Mouse (Mus musculus): ENCODE measurements around the gene 1600015I10Rik.
"Not testable (repeated sequence)": the region's sequence is repeated elsewhere in the genome, so short reads cannot be mapped to it uniquely, and the experiment has no call there.

1600015I10Rik gene

GRCm38 (mm10) chr6:48929595-48929994, at the start of gene 1600015I10Rik:
TSS of gene 1600015I10Rik (plus strand) at chr6:48929895.
- in situ Hi-C loops (cut with MboI; ENCODE audit: unreplicated experiment in 2 of 2) = no loop called here

- in situ Hi-C loops (cut with MboI; ENCODE audit: unreplicated experiment in 2 of 2) = no loop called here
These were observed 35.5 kb upstream of the 1600015I10Rik start for GRCm38 (mm10) chr6:48894203-48894602.

GRCm38 (mm10) chr6:48894938-48895818, 34.5 kb upstream of the 1600015I10Rik start:
- in situ Hi-C loops (cut with MboI; ENCODE audit: unreplicated experiment in 2 of 2) = no loop called here

- in situ Hi-C loops (cut with MboI; ENCODE audit: unreplicated experiment in 2 of 2) = no loop called here
These were observed 33.8 kb upstream of the 1600015I10Rik start for GRCm38 (mm10) chr6:48895941-48896340.

GRCm38 (mm10) chr6:48896956-48897355, 32.7 kb upstream of the 1600015I10Rik start:
- in situ Hi-C loops (cut with MboI; ENCODE audit: unreplicated experiment in 2 of 2) = no loop called here

- in situ Hi-C loops (cut with MboI; ENCODE audit: unreplicated experiment in 2 of 2) = not testable (repeated sequence)
These were observed 28.4 kb upstream of the 1600015I10Rik start for GRCm38 (mm10) chr6:48901316-48901715.

GRCm38 (mm10) chr6:48902511-48903406, 26.9 kb upstream of the 1600015I10Rik start:
- in situ Hi-C loops (cut with MboI; ENCODE audit: unreplicated experiment in 2 of 2) = no loop called here

GRCm38 (mm10) chr6:48903437-48903836, 26.3 kb upstream of the 1600015I10Rik start:
- in situ Hi-C loops (cut with MboI; ENCODE audit: unreplicated experiment in 2 of 2) = no loop called here

- in situ Hi-C loops (cut with MboI; ENCODE audit: unreplicated experiment in 2 of 2) = no loop called here
These were observed 24.1 kb upstream of the 1600015I10Rik start for GRCm38 (mm10) chr6:48905606-48906005.

GRCm38 (mm10) chr6:48906371-48906770, 23.3 kb upstream of the 1600015I10Rik start:
- in situ Hi-C loops (cut with MboI; ENCODE audit: unreplicated experiment in 2 of 2) = no loop called here

- in situ Hi-C loops (cut with MboI; ENCODE audit: unreplicated experiment in 2 of 2) = no loop called here
These were observed 20.5 kb upstream of the 1600015I10Rik start for GRCm38 (mm10) chr6:48909229-48909628.

- in situ Hi-C loops (cut with MboI; ENCODE audit: unreplicated experiment in 2 of 2) = loop anchor here in 1 of 2 experiments (5.0 kb wide), 1 partner anchor 265 kb away; the partner anchor contains the start of gene Gimap8
These were observed 17.7 kb upstream of the 1600015I10Rik start for GRCm38 (mm10) chr6:48912033-48912432.

GRCm38 (mm10) chr6:48913587-48913986, 16.1 kb upstream of the 1600015I10Rik start:
- in situ Hi-C loops (cut with MboI; ENCODE audit: unreplicated experiment in 2 of 2) = loop anchor here in 1 of 2 experiments (5.0 kb wide), 1 partner anchor 266 kb away; the partner anchor contains the start of gene Gimap8

GRCm38 (mm10) chr6:48949596-48949995, 19.9 kb downstream of the 1600015I10Rik start:
- in situ Hi-C loops (cut with MboI; ENCODE audit: unreplicated experiment in 2 of 2) = no loop called here

- in situ Hi-C loops (cut with MboI; ENCODE audit: unreplicated experiment in 2 of 2) = loop anchor here in 1 of 2 experiments (25.0 kb wide), 1 partner anchor 413 kb away; the partner anchor contains the start of gene Atp6v0e2
These were observed 21.0 kb downstream of the 1600015I10Rik start for GRCm38 (mm10) chr6:48950676-48951075.

- in situ Hi-C loops (cut with MboI; ENCODE audit: unreplicated experiment in 2 of 2) = loop anchor here in 1 of 2 experiments (25.0 kb wide), 1 partner anchor 414 kb away; the partner anchor contains the start of gene Atp6v0e2
These were observed 21.9 kb downstream of the 1600015I10Rik start for GRCm38 (mm10) chr6:48951630-48952029.

GRCm38 (mm10) chr6:48953220-48953619, 23.5 kb downstream of the 1600015I10Rik start:
- in situ Hi-C loops (cut with MboI; ENCODE audit: unreplicated experiment in 2 of 2) = loop anchor here in 1 of 2 experiments (25.0 kb wide), 1 partner anchor 416 kb away; the partner anchor contains the start of gene Atp6v0e2

- in situ Hi-C loops (cut with MboI; ENCODE audit: unreplicated experiment in 2 of 2) = loop anchor here in 1 of 2 experiments (25.0 kb wide), 1 partner anchor 417 kb away; the partner anchor contains the start of gene Atp6v0e2
These were observed 24.5 kb downstream of the 1600015I10Rik start for GRCm38 (mm10) chr6:48954211-48954610.

GRCm38 (mm10) chr6:48954946-48955345, 25.3 kb downstream of the 1600015I10Rik start:
- in situ Hi-C loops (cut with MboI; ENCODE audit: unreplicated experiment in 2 of 2) = loop anchor here in 1 of 2 experiments (5.0 to 25.0 kb wide), 2 partner anchors 308 to 418 kb away; partner anchors contain the start of genes Atp6v0e2 and Gimap8

GRCm38 (mm10) chr6:48956785-48957184, 27.1 kb downstream of the 1600015I10Rik start:
- in situ Hi-C loops (cut with MboI; ENCODE audit: unreplicated experiment in 2 of 2) = loop anchor here in 1 of 2 experiments (5.0 to 25.0 kb wide), 2 partner anchors 309 to 419 kb away; partner anchors contain the start of genes Atp6v0e2 and Gimap8
